Mouse (Mus musculus): Measurements from ENCODE around the gene Olfr799.

The Olfr799 gene

DNA sequence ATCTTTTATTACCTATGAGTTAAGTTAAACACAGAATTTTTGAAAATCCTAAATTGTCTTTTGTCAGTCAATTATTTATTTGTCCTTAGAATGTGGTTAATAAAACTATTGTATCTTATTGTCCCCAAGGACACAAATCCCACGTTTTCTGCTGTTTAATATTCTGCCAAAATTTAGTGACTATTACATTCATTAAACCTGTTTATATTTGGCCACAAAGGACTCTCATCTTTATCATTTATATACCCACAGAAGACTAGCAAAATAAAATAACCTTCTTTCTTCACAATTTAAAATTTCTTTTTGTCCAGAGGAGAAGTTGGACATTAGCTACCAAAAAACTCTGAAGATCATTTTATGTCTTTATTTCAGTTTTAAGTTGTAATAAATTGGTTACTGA, at the start of gene Olfr799:
Gene Olfr799 (plus strand): TSS at position 301 of the 400 bp plus-strand sequence.
- DNase-seq (ENCODE audit: low spot score in 2 of 2): no peak

DNA sequence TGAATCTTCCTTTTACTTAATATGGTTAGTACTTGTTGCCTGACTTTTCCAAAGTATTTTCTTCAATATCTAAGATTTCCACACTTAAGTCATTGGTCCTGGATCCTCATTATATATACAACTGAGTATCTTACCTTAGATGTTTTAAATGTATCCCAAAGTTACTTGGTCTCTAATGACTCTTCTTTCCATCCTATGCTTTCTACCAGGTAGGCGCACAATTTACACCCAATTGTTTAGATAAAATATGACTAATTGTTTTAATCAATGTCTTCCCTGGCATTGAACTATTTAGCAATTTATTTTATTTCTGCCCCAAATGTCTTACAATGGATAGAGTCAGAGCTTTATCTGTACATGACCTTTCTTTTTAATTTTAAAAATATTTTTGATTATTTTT, 24.8 kb upstream of the Olfr799 start, which contains the start of gene Olfr796:
Gene Olfr796 (minus strand): TSS at position 101 of the 400 bp plus-strand sequence.
- no peak for DNase-seq (ENCODE audit: low spot score in 2 of 2)

DNA sequence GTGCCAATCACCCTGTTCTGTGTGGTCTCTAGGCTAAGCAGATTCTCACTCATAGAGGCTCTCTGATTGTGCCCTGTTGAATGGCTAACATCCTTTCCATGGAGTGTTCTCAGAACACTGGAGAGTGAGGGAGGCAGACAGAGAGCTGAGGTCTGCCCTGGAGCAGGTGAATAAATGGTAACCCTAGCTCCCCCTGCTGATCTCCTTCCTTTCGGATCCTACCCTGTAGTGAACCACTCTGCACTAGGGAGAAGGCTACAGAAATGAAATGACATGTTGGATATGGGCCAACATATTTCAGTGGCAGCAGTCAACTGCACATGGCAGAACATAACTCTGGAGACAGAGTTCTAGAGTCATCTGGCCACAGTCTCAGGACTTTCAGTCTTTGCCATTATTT, 15.6 kb upstream of the Olfr799 start:
- no peak for DNase-seq (ENCODE audit: low spot score in 2 of 2)

DNA sequence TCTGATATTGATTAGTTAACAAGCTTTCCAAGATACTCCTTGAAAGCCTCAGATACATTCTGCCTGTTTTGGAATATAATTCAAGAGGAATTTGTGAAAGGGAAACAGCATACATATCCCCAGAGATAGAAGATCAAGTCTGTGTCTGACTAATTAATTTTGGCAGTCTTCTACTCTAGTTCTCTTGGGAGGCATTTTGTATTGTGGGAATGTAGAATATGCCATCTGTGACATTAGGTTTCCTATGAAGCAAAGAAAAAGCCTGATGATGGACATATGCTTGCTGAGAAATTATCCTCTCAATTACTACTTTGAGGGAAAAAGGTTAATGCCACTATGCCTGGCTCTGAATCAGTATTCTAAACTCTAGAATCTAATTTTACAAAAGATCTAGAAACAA, 14.0 kb upstream of the Olfr799 start:
- no peak for DNase-seq (ENCODE audit: low spot score in 2 of 2)

DNA sequence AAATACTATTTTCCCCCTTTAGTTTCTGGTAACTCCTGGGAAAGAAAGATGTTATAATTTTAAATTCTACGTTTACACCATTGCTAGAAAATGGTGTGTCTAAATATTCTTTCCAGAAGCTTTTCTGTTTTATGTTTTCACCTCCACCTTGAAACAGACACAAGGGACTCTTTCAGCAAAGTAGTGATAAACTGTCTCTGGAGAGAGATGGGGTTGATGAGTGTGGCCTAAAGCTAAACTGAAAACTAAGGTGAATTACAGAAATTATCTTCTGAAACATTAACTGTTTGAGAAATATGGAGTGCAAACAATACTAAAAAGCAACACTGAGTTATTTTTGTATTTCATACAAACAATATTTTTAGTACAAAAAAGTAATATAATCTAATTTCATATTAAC, 9.4 kb upstream of the Olfr799 start, which contains the start of gene Olfr798:
Gene Olfr798 (minus strand): TSS at position 101 of the 400 bp plus-strand sequence.
- no peak for DNase-seq (ENCODE audit: low spot score in 2 of 2)

DNA sequence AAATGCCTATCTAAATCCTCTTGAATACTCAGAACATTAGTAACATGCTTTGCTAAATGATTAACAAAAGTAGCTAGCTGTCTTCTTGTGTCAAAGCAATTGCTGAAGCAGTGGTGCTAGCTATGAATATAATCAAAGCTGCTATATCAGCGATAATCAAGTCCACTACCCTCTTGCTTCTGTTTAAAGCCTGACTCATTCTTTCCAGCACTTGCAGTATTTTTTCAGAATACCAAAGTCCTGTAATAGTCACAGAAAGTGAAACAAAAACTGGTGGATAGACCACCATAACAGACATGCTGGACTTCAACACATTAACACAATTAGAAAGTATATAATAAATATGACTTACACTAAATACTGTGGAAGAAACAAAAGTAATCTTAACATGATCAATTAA, 14.5 kb downstream of the Olfr799 start:
- DNase-seq (ENCODE audit: low spot score in 2 of 2): no peak

DNA sequence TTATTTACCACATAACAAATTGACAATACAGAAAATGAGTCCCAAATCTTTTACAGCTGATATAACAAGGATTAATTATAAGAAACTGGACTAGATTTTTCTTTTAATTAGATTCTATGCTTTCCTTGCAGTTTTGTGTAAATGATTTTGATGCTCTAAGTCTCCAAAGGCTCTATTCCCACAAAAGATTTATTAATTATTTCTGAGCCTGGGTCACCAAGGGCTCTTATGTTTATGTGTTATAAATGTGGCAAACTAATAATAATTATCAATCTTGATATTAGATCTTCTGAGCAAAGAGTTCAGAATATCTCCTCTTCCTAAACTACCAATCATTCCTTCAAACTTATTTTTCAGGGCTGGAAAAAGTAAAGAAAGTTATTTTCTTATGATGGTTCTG, 20.1 kb downstream of the Olfr799 start, which contains the start of gene Olfr800:
Gene Olfr800 (plus strand): TSS at position 301 of the 400 bp plus-strand sequence.
- no peak for DNase-seq (ENCODE audit: low spot score in 2 of 2)

DNA sequence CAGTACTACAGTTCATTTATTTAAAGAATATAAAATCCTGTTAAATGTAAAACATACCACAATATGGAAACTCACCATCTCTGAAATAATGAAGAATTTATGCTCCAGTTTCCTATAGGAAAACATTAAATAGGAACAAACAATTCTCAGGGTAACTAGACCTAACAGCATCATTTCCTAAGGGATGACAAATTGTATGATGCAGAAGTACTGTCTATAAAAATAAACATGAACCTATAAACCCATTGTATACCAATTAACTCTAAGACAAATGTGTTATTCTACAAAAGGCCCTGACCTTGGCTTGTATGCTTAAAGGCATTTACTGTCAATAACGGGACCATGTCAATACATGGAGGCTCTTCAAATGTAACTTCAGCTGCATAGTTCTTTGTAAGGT, 36.5 kb downstream of the Olfr799 start, which contains the start of gene Olfr801:
Gene Olfr801 (minus strand): TSS at position 101 of the 400 bp plus-strand sequence.
- no peak for DNase-seq (ENCODE audit: low spot score in 2 of 2)

DNA sequence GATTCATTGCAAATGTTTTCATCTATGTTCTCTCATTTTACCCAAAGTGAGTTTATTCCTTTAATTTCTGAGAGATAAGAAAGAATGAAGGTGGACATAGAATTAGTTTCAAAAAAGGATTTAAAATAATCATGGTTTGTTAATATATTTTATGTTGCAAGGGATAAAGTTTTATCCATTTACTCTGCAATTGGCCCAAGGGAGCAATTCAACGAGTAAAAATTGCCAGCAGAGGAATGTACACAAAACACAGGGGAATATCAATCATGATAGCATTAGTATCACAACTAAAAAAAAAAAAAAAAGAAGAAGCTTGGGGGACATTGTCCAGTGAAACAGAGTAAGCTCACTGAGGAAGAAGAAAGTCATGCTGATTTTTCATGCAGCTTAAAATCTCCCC, 50.8 kb downstream of the Olfr799 start, which contains the start of gene Olfr802:
Gene Olfr802 (minus strand): TSS at position 101 of the 400 bp plus-strand sequence.
- no peak for DNase-seq (ENCODE audit: low spot score in 2 of 2)

DNA sequence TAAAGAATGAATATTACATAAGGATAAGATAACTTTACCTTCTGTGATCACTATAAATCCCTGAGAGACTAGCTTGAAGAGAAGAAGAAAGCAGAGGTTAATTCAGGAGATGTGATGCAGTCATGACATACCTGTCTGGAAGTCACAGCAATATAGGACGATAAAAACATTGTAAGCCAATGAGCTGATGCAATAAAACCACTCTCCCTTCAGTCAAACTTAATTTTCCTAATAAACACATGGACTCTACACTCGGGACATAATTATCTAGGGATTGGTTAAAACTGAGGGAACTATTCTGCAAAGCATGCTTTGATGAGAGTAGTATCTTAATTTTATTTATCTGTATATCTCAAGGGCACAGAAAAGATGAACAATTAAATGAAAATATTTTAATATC, 56.9 kb downstream of the Olfr799 start, which contains the start of gene Olfr803:
Gene Olfr803 (minus strand): TSS at position 101 of the 400 bp plus-strand sequence.
- DNase-seq (ENCODE audit: low spot score in 2 of 2): no peak

All from left cerebral cortex, adult 9 months (tissue).